Mouse (Mus musculus) bone marrow macrophage, adult 2 months (primary cell): Measurements from ENCODE around the gene Nr1d1.

Experiments
- CTCF ChIP-seq: IDR thresholded peaks from 2 replicates; pipeline ENCODE4 v1.5.1; 2012; ENCODE audit warnings: low read depth, mild to moderate bottlenecking, low read length, moderate library complexity
- POLR2A ChIP-seq: IDR thresholded peaks from 2 replicates; pipeline ENCODE4 v1.6.1; 2012; ENCODE audit warnings: mild to moderate bottlenecking, low read depth, low read length, borderline replicate concordance

DNA sequence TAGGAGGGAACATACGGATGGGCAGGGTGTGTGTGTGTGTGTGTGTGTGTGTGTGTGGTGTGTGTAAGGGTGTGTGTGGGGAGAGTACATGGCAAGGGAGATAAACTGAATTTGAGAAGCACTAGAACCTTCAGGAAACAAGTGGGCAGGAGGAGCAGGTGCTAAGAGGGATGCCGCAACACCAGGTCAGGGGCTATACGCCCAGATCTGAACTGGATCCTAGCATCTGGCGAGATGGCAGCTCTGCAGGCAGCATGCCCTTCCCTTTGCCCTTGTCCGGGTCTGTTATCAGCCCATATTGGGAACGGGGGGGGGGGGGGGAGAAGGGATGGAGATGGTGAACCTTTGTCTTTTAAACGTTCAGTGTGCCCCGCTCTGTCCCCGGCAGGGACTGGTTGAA, 36.2 kb downstream of the Nr1d1 start:
- no peak for TF ChIP-seq POLR2A
- TF ChIP-seq CTCF: no peak
